Mouse (Mus musculus) embryonic facial prominence, embryonic 15.5 days (tissue): ENCODE measurements at regions not wholly inside any gene's neighbourhood (a gene's known extent, or its start where the extent isn't known, plus 50 kb on each side); places are given as distances from the start of the nearest gene placed in this dataset.
A peak's percentile ranks its signal among the peaks of the same experiment; 100 is the strongest.
"Not testable (repeated sequence)": the region's sequence is repeated elsewhere in the genome, so short reads cannot be mapped to it uniquely, and the experiment has no call there.

ENCODE experiments used
- ATAC-seq: fragments of 200-750 bp; cut with Nextera tagmentation; 2 replicates; pipeline ENCODE4 v1.8.0; 2017; ENCODE audit warnings: low read depth, moderate TSS enrichment; ENCODE audit not compliant: insufficient number of reproducible peaks, low FRiP score, low TSS enrichment
- H3K27ac ChIP-seq: fragments of 300-500 bp; sonication (generic); replicated peaks from 2 replicates; pipeline ENCODE4 v1.5.1; 2015; ENCODE audit warnings: mild to moderate bottlenecking, inconsistent platforms
- H3K27me3 ChIP-seq: fragments of 300-500 bp; sonication (generic); 2 replicates; pipeline ENCODE4 v1.6.1; 2015; ENCODE audit warnings: inconsistent platforms
- H3K36me3 ChIP-seq: fragments of 300-500 bp; sonication (generic); 2 replicates; pipeline ENCODE4 v1.6.1; 2015; ENCODE audit warnings: mild to moderate bottlenecking, inconsistent platforms
- H3K4me1 ChIP-seq: fragments of 300-500 bp; sonication (generic); 2 replicates; pipeline ENCODE4 v1.6.1; 2015; ENCODE audit warnings: inconsistent platforms
- H3K4me2 ChIP-seq: fragments of 300-500 bp; sonication (generic); replicated peaks from 2 replicates; pipeline ENCODE4 v1.6.1; 2015; ENCODE audit warnings: mild to moderate bottlenecking, inconsistent platforms
- H3K4me3 ChIP-seq: fragments of 300-500 bp; sonication (generic); replicated peaks from 2 replicates; pipeline ENCODE4 v1.5.1; 2015; ENCODE audit warnings: mild to moderate bottlenecking, inconsistent platforms
- H3K9ac ChIP-seq: fragments of 300-500 bp; sonication (generic); 2 replicates; pipeline ENCODE4 v1.6.1; 2015; ENCODE audit warnings: inconsistent platforms
- H3K9me3 ChIP-seq: fragments of 300-500 bp; sonication (generic); replicated peaks from 2 replicates; pipeline ENCODE4 v1.6.1; 2016; ENCODE audit warnings: inconsistent platforms
- WGBS: fragments of 180-500 bp; shearing (Covaris S2); methylation state at CpG from one replicate; pipeline ENCODE4 v1.1.7; 2015; 5-methylcytosine and 5-hydroxymethylcytosine counted together

DNA sequence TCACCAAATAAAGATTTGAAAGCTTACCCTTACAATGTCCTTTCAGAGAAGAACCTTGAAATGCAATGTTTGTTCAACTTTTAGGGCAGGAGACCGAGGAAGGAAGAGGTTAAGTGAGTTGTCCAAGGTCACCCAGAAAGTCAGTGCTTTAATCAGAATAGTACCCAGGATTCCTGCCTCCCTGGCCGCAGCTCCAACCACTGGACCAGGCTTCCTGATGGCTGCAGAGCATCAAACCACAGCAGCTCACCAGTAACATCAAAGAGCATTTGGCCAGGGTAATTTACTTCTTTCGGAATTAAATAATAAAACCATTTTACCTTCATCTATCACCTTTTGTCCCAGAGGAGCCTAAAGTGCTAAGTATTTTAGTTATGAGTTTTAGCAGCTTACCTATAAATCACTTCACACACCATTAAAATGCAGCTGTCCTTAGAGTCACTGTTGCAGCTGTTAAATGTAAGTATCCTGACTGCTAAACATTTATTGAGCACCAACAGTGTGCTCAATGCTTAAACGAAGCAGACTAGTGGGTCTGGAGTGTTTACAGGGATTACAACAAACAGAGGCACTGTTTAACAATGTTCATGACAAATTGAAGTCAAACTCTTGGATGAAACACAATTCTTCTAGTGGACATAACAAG is 306.1 kb downstream of the Zpld1 start:
- ATAC-seq, result no peak
- 64% methylated on average over 4 of the region's 4 CpGs for WGBS
- H3K27me3 ChIP-seq, result no peaks in the 10 kb centered on the region
- no peak overlapping the region for H3K4me3 ChIP-seq
- H3K4me1 ChIP-seq, result no peaks in the 10 kb centered on the region
- no peaks in the 10 kb centered on the region for H3K36me3 ChIP-seq
- no peak overlapping the region for H3K4me2 ChIP-seq
- no peak overlapping the region for H3K9ac ChIP-seq
- no peaks in the 10 kb centered on the region for H3K9me3 ChIP-seq
- H3K27ac ChIP-seq, result no peak overlapping the region

GRCm38 (mm10) chr16:54983759-54984218 is 314.0 kb downstream of the Zpld1 start:
- H3K9me3 ChIP-seq, result no peaks in the 10 kb centered on the region
- H3K9ac ChIP-seq, result no peak overlapping the region
- ATAC-seq, result no peak
- H3K4me1 ChIP-seq, result no peaks in the 10 kb centered on the region
- peak overlapping the region; percentile 29 for H3K4me3 ChIP-seq
- H3K27ac ChIP-seq, result no peak overlapping the region
- no peaks in the 10 kb centered on the region for H3K36me3 ChIP-seq
- peak overlapping the region; percentile 40 for H3K4me2 ChIP-seq
- H3K27me3 ChIP-seq, result no peaks in the 10 kb centered on the region
- WGBS, result 2% methylated on average over 9 of the region's 9 CpGs

- H3K9ac ChIP-seq, result no peak overlapping the region
- no peak overlapping the region for H3K27ac ChIP-seq
- no peaks in the 10 kb centered on the region for H3K27me3 ChIP-seq
- WGBS, result 75% methylated on average over 6 of the region's 6 CpGs
- H3K36me3 ChIP-seq, result no peaks in the 10 kb centered on the region
- ATAC-seq, result no peak
- H3K9me3 ChIP-seq, result no peaks in the 10 kb centered on the region
- H3K4me3 ChIP-seq, result no peak overlapping the region
- no peak overlapping the region for H3K4me2 ChIP-seq
- no peaks in the 10 kb centered on the region for H3K4me1 ChIP-seq
These were observed 327.4 kb downstream of the Zpld1 start for GRCm38 (mm10) chr16:54970356-54970755.

DNA sequence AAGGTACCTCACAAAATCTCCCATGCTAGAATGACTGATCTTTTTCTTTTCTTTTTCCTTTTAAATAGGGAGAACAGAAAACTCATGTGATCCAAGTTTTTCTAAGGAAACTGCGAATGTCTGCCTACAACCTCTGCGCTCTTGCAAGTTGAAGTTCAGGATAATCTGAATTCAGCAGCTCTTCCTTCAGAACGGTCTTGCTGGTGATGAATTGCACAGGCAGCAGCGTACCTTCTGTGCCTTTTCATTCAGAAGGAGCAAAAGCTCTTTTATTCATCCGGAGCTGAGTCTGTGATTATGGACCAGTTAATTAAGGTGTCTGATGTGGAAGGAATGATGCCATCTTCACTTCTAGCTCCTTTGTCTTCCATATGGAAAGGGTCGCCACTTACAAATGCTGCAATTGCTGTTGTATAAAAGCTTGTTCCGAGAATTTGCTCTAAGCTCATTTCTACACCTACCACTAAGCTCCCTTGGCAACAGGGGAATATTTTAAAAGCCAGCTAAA is 353.9 kb downstream of the Zpld1 start:
- ATAC-seq, result no peak
- WGBS, result 82% methylated on average over 7 of the region's 7 CpGs

GRCm38 (mm10) chr16:54928259-54928658 is 369.5 kb downstream of the Zpld1 start:
- 59% methylated on average over 3 of the region's 3 CpGs for WGBS
- Histone ChIP-seq H3K27me3 (no peaks in the 10 kb centered on the region), H3K4me3 (no peak overlapping the region), H3K4me2 (no peak overlapping the region), H3K4me1 (no peaks in the 10 kb centered on the region), H3K9me3 (no peaks in the 10 kb centered on the region), H3K36me3 (no peaks in the 10 kb centered on the region), H3K27ac (no peak overlapping the region), H3K9ac (no peak overlapping the region)
- no peak for ATAC-seq

More for the DNA sequence above, 353.9 kb downstream of the Zpld1 start:
- H3K36me3 ChIP-seq, result no peaks in the 10 kb centered on the region
- no peak overlapping the region for H3K9ac ChIP-seq
- H3K9me3 ChIP-seq, result no peaks in the 10 kb centered on the region
- no peaks in the 10 kb centered on the region for H3K27me3 ChIP-seq
- H3K4me3 ChIP-seq, result no peak overlapping the region
- H3K4me2 ChIP-seq, result no peak overlapping the region
- H3K4me1 ChIP-seq, result no peaks in the 10 kb centered on the region
- H3K27ac ChIP-seq, result no peak overlapping the region

DNA sequence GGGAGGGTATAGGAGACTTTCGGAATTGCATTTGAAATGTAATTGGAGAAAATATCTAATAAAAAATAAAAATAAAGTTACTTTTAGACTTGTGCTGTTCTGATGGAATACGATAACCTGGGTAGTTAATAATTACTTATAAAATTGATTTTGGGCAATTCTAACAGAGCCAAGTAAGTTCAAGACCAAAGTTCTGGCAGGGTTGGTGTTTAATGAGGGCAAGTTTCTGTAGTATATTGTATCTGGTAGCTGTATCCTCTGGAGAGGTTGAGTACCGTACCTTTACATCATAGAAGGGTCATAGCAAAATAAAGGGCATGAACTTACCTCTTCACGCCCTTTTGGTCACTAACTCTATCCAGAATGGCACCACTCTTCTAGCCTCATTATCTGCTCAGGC is 394.9 kb downstream of the Zpld1 start:
- Histone ChIP-seq H3K36me3 (no peaks in the 10 kb centered on the region), H3K27me3 (no peaks in the 10 kb centered on the region), H3K4me3 (no peak overlapping the region), H3K9me3 (no peaks in the 10 kb centered on the region), H3K9ac (no peak overlapping the region), H3K4me2 (no peak overlapping the region), H3K4me1 (no peaks in the 10 kb centered on the region), H3K27ac (no peak overlapping the region)
- WGBS, result 90% methylated on average over 4 of the region's 4 CpGs
- ATAC-seq, result no peak

DNA sequence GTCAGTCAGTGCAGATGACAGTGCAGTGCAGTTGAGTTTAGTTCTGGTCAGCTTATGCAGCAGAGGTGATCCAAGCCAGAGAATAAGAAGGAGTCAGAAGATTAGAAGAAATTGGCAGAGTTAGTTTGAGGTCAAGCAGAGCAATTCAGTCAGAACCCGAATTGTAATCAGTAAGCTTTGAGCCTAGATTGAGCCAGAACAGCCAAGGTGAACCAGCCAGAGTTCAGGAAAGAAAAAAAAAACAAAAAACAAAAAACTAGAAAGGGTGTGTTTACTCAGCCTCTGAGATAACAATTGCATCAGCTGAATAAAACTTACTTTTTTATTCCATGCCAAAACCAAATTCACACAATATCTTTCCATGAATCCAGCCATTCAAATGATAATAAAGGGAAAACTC is 396.3 kb downstream of the Zpld1 start:
- WGBS, result 66% methylated on average over 1 of the region's 1 CpGs
- no peaks in the 10 kb centered on the region for H3K27me3 ChIP-seq
- no peak for ATAC-seq
- no peaks in the 10 kb centered on the region for H3K9me3 ChIP-seq
- no peak overlapping the region for H3K4me3 ChIP-seq
- no peaks in the 10 kb centered on the region for H3K36me3 ChIP-seq
- no peak overlapping the region for H3K27ac ChIP-seq
- H3K4me2 ChIP-seq, result no peak overlapping the region
- H3K9ac ChIP-seq, result no peak overlapping the region
- H3K4me1 ChIP-seq, result no peaks in the 10 kb centered on the region

DNA sequence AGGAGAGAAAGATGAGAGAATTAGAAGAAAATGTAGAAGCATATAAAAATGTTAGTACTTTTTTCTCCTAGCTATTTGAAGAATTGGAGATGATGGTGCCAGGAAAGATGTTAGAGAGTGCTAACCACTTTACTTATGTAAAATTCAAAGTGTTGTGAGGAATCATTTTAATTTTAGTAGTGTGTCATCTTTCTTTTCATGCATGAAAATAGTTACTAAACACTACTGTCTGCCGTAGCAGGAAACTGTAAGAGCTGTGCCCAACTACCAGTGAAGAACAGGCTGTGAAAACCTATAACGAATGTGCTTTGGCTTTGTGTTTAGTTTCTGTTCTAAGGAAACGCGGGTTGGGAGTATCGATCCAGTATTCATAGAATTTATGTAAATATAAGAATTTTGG is 403.1 kb downstream of the Zpld1 start:
- Histone ChIP-seq H3K4me2 (no peak overlapping the region), H3K4me3 (no peak overlapping the region), H3K9ac (no peak overlapping the region), H3K27me3 (no peaks in the 10 kb centered on the region), H3K9me3 (no peaks in the 10 kb centered on the region), H3K27ac (no peak overlapping the region), H3K4me1 (no peaks in the 10 kb centered on the region), H3K36me3 (no peaks in the 10 kb centered on the region)
- no peak for ATAC-seq
- 88% methylated on average over 5 of the region's 5 CpGs for WGBS

GRCm38 (mm10) chr16:54857369-54857768 is 440.4 kb downstream of the Zpld1 start:
- no peak overlapping the region for H3K4me3 ChIP-seq
- H3K4me2 ChIP-seq, result no peak overlapping the region
- no peaks in the 10 kb centered on the region for H3K36me3 ChIP-seq
- no peaks in the 10 kb centered on the region for H3K4me1 ChIP-seq
- no peak overlapping the region for H3K27ac ChIP-seq
- no peak for ATAC-seq
- H3K9ac ChIP-seq, result no peak overlapping the region
- no peaks in the 10 kb centered on the region for H3K9me3 ChIP-seq
- H3K27me3 ChIP-seq, result no peaks in the 10 kb centered on the region

DNA sequence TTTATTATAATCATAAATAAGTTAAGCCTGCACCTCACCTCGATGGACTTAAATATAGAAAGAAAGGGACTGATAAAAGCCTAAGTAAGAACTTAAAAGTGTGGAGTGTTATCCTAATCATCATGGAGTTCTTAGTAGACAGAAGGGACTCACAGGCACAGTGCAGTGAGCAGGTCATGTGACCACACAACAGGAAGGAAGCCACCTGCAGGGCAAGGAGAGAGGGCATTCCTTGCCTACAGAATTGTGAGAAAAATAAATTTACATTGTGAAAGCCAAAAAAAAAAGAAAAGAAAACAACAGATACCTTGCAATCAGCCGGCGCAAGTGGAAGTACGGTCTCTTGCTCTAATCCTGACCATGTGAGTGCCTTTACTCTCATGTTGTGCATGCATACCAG is 454.8 kb downstream of the Zpld1 start:
- 86% methylated on average over 4 of the region's 4 CpGs for WGBS
- not testable (repeated sequence) for H3K27ac ChIP-seq, H3K4me3 ChIP-seq, H3K4me2 ChIP-seq, H3K9ac ChIP-seq, H3K27me3 ChIP-seq, ATAC-seq, H3K9me3 ChIP-seq, H3K36me3 ChIP-seq, H3K4me1 ChIP-seq
